Mouse (Mus musculus) gastrocnemius, postnatal 36 days (tissue): ENCODE measurements around the gene AI987944. TPM values are rescaled to one million over a fixed set of nuclear protein-coding genes. Genes with fewer than 3 reads are reported as not detected.
A peak's percentile ranks its signal among the peaks of the same experiment; 100 is the strongest.

Source experiments
- DNase-seq, 2 experiments: peaks; one replicate each; pipeline ENCODE4 v3.0.0; 2022
- intact Hi-C: fragments of 180-260 bp; cut with DNase I; formaldehyde crosslinking; loops from one replicate; pipeline ENCODE4 v1.15.1; 2025
- long read RNA-seq, 2 experiments: library from polyadenylated mRNA; stranded (forward); transcript quantifications; one replicate each; pipeline ENCODE4 v2.0.0; 2021
- total RNA-seq, 2 experiments: library from RNA; stranded (reverse); gene quantifications; 2 replicates each; pipeline ENCODE4 v1.2.3; 2021

The AI987944 gene
- total RNA-seq = 10 to 100 TPM in 1 of 2 experiments, 1 to 10 TPM in 1; 9.5 to 10.4 TPM
- long read RNA-seq, experiment 1, partial matches to known transcripts = 0 of 5 reads
- long read RNA-seq, experiment 1, other reads (novel, unspliced or antisense) = 1 of 5 reads
- long read RNA-seq, experiment 2, transcript AI987944-202 (5 exons, 2,071 nt) = major isoform, 7 of 12 reads
- long read RNA-seq, experiment 2, partial matches to known transcripts = 0 of 12 reads
- long read RNA-seq, experiment 2, other reads (novel, unspliced or antisense) = 3 of 12 reads

GRCm38 (mm10) chr7:41393048-41393971, at the start of gene AI987944:
Gene AI987944, minus strand, starts transcription at chr7:41393379.
- peak; percentile 59 to 71 for DNase-seq
- intact Hi-C loops = loop anchor here (1.0 to 10.0 kb wide), 3 partner anchors 106 to 241 kb away; partner anchors contain the start of genes 2610021A01Rik, AW146154, Gm20449 and Zfp788

- no peak for DNase-seq
- intact Hi-C loops = loop anchor here (10.0 kb wide), 2 partner anchors 201 to 241 kb away; partner anchors contain the start of genes 2610021A01Rik and Zfp788
Measured at GRCm38 (mm10) chr7:41394130-41394529, 951 bp upstream of the AI987944 start.

Other genes starting within 250 kb of the AI987944 start
- not detected for gene Gm5592, start 239.5 kb downstream of the AI987944 start, total RNA-seq
- gene Vmn2r57, start 55.3 kb upstream of the AI987944 start, total RNA-seq = under 1 TPM; 0.17 to 0.18 TPM
- gene Gm20449, start 106.0 kb upstream of the AI987944 start, total RNA-seq = not detected
- 1 to 10 TPM; 2.7 to 3.4 TPM for gene AW146154, start 106.5 kb upstream of the AI987944 start, total RNA-seq
- not detected for gene Gm6871, start 180.3 kb upstream of the AI987944 start, total RNA-seq
- 10 to 100 TPM in 1 of 2 experiments, 1 to 10 TPM in 1; 8.5 to 10.2 TPM for gene 2610021A01Rik, start 205.9 kb upstream of the AI987944 start, total RNA-seq
- 1 to 10 TPM; 7.1 to 9.4 TPM for gene Zfp788, start 239.8 kb upstream of the AI987944 start, total RNA-seq